Mouse (Mus musculus) heart, adult 10 weeks (tissue): Measurements from ENCODE around the gene Tmem248. TPM values are rescaled to one million over a fixed set of nuclear protein-coding genes. Genes with fewer than 3 reads are reported as not detected.

Experiments
- polyA plus RNA-seq: library from polyadenylated mRNA; stranded (reverse); fragments of 350-450 nt; fragmentation: Illumina TruSeq; extraction: RNeasy Lipid Tissue Mini Kit (QIAGEN cat#74804); gene quantifications from one replicate; pipeline ENCODE4 v1.2.3, GENCODE M21; 2014; ENCODE audit warnings: low read depth, low replicate concordance

Tmem248 gene
- 22.0 TPM for polyA plus RNA-seq

GRCm38 (mm10) chr5:130216781-130217180, at the start of gene Tmem248:
TSS of gene Tmem248 (plus strand) at chr5:130217081.

DNA sequence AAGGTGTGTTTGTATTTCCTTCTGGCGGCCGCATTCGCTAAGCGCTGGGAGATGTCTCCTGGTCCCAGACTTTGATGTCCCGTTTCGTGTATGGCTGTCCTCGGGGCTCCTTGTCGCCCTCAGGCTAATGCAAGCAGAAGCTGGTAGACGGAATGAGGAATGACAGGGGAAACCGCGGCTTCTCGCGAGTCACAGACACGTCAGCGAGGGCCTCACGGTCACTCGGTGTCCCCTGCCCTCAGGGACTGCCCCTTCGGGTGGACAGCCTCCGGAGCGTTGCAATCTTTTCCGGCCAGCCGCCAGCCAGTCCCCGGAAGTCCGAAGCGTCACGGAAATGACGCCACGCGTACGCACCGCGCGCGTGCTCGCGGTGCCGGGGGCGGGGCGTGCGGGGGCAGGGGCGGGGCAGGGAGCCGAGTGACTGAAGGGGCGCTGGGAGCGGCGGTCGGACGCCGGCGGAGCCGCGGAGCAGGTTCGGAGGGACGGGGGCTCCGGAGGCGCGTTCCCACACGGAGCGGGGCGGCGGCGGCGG, 45.4 kb upstream of the Tmem248 start, which contains the start of gene Rabgef1:
TSS of gene Rabgef1 (plus strand) at position 376 of the 532 bp plus-strand sequence.

DNA sequence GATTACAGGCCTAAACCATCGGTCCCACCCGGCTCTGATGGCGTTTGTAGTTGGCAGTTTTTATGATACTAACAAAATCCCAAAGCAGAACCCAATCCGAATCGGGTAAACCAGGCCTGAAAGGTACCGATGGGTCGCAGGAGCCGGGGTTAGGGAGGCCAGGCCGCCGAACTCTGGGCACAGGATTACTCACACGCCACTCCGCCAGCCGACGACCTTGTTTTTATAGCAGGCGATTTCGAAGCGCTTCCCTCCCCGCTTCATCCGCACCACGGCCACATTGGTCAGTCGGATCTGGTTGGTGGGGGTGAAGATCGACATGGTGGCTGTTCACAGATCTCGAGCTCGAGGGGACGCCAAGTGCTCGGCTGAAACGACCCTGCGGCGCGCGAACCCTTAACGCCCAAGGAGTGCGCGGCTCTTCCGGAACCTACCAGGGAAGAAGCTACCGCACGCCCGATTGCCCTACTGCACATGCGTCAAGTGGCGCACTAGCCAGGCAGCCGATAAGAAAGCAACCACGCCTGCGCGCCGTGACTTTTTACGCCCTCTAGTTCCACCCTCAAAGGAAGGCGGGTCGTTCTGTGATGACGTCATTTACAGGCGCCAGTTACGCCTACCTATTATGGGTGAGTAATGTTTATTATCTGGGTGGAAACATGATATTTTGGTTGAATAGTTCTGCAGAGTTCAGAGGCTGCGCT, 38.3 kb downstream of the Tmem248 start, which contains the start of the genes Sbds and Tyw1:
TSS of gene Sbds (minus strand) at position 514 of the 704 bp plus-strand sequence.
TSS of gene Tyw1 (plus strand) at position 603 of the 704 bp plus-strand sequence.

Other genes with a start within 250 kb of the Tmem248 start
- gene Gusb, start 214.0 kb upstream of the Tmem248 start, polyA plus RNA-seq = 21.1 TPM
- 10.2 TPM for gene Asl, start 187.8 kb upstream of the Tmem248 start, polyA plus RNA-seq
- 20.9 TPM for gene Crcp, start 187.8 kb upstream of the Tmem248 start, polyA plus RNA-seq
- gene Tpst1, start 143.8 kb upstream of the Tmem248 start, polyA plus RNA-seq = 18.9 TPM
- 1.3 TPM for gene Kctd7, start 72.2 kb upstream of the Tmem248 start, polyA plus RNA-seq
- gene Rabgef1, start 45.3 kb upstream of the Tmem248 start, polyA plus RNA-seq = 27.0 TPM
- 74.2 TPM for gene Sbds, start 38.4 kb downstream of the Tmem248 start, polyA plus RNA-seq
- 7.8 TPM for gene Tyw1, start 38.5 kb downstream of the Tmem248 start, polyA plus RNA-seq
- not detected for gene Caln1, start 152.4 kb downstream of the Tmem248 start, polyA plus RNA-seq
- gene A330070K13Rik, start 167.6 kb downstream of the Tmem248 start, polyA plus RNA-seq = not detected